Comparison of ENCODE assay signal across 7 mouse cellular contexts in the genomic region with DNA sequence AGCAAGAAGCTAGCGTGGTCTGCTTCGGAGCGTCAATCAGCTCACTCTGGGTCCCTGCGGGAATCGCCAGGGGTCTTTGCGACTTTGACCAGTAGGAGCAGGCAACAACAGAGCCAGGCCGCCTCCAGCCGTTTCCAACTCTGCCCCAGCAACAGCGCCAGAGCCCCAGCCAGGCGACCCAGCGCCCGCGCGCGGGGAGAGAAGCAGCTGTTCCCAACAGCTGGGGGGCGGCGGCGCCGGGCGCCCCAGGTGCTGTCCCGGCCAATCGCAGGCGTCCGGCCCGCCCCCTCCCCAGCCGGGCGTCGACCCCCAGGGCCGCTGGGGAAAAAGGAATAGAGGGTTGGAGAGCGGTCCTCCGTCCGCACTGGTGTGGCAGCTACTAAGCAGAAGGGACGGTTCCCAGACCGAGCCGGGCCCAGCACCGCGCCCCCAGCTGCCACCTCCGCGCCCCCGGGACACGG. TPM values are rescaled to one million over a fixed set of nuclear protein-coding genes. Genes with fewer than 3 reads are reported as not detected.
DNase-seq lines count a peak whose midpoint lies in the region; ATAC-seq lines count a peak whose summit lies in the region.

Gene Rbm24 (plus strand): TSS at position 294 of the 461 bp plus-strand sequence.

- no peaks in the 10 kb centered on the region for H3K9me3 ChIP-seq in forebrain, embryonic 16.5 days (ENCODE audit: control insufficient read depth, low read length)
- no peaks in the 10 kb centered on the region for H3K9me3 ChIP-seq in stomach, embryonic 14.5 days (ENCODE audit: control insufficient read depth, low read depth, low read length)

- peak within 1 kb of the TSS; percentile 98 for H3K4me2 ChIP-seq in forebrain, embryonic 16.5 days (ENCODE audit: low read length)
- H3K4me2 ChIP-seq in stomach, embryonic 14.5 days (replicated peaks; ENCODE audit: low read depth, low read length), result peak within 1 kb of the TSS; percentile 97

- H3K27me3 ChIP-seq in forebrain, embryonic 16.5 days (replicated peaks; ENCODE audit: control insufficient read depth, insufficient read depth, low read length), result no peaks in the 10 kb centered on the region
- H3K27me3 ChIP-seq in stomach, embryonic 14.5 days (ENCODE audit: control insufficient read depth, insufficient read depth, low read length), result no peaks in the 10 kb centered on the region

- intact Hi-C loops in heart, postnatal 25 days (cut with DNase I), result no loop called here
- intact Hi-C loops in left cerebral cortex, postnatal 14 days (cut with DNase I), result loop anchor here (10.0 kb wide), 1 partner anchor 247 kb away; the partner anchor contains the start of gene Fam8a1

- H3K4me3 ChIP-seq in forebrain, embryonic 16.5 days (replicated peaks; ENCODE audit: low read length), result peak within 1 kb of the TSS; percentile 68
- peak within 1 kb of the TSS; percentile 50 for H3K4me3 ChIP-seq in stomach, embryonic 14.5 days (ENCODE audit: low read depth, low read length)

- peaks cover 12% of the 10 kb centered on the region for H3K4me1 ChIP-seq in forebrain, embryonic 16.5 days (replicated peaks; ENCODE audit: control insufficient read depth, insufficient read depth, low read length)
- no peaks in the 10 kb centered on the region for H3K4me1 ChIP-seq in stomach, embryonic 14.5 days (ENCODE audit: control insufficient read depth, insufficient read depth, low read length)

- under 1% methylated on average over 40 of the region's 41 CpGs for WGBS in forebrain, embryonic 16.5 days
- under 1% methylated on average over 41 of the region's 41 CpGs for WGBS in stomach, embryonic 14.5 days

- no peaks in the 10 kb centered on the region; the same call in 1 of the 2 replicates for H3K36me3 ChIP-seq in forebrain, embryonic 16.5 days (ENCODE audit: control insufficient read depth, insufficient read depth)
- H3K36me3 ChIP-seq in stomach, embryonic 14.5 days (ENCODE audit: control insufficient read depth, insufficient read depth, low read length), result no peaks in the 10 kb centered on the region

- peak; percentile 56 to 87 for DNase-seq in adrenal gland, adult (ENCODE audit: inconsistent age in 2 of 2, low spot score in 1 of 2)
- DNase-seq in cerebellum, adult 11-12 months, result peak; percentile 14
- peak; percentile 34 for DNase-seq in heart, postnatal 25 days (ENCODE audit: low spot score)
- peak in 1 of 2 experiments; percentile 41 for DNase-seq in left cerebral cortex, postnatal 14 days (ENCODE audit: low spot score in 2 of 2)
- DNase-seq in mesoderm, embryonic 11.5 days (ENCODE audit: low read depth, low spot score), result peak; percentile 77

- H3K27ac ChIP-seq in forebrain, embryonic 16.5 days (ENCODE audit: low read length), result peak within 1 kb of the TSS; percentile 54
- H3K27ac ChIP-seq in stomach, embryonic 14.5 days (ENCODE audit: low read length), result no peak within 1 kb of the TSS

- peak; percentile 75 for ATAC-seq in forebrain, embryonic 16.5 days
- peak; percentile 82 for ATAC-seq in stomach, embryonic 14.5 days (ENCODE audit: insufficient number of reproducible peaks, insufficient read depth, low FRiP score, low read depth)

- peak within 1 kb of the TSS; percentile 62 for H3K9ac ChIP-seq in forebrain, embryonic 16.5 days (replicated peaks; ENCODE audit: low read depth, low read length)
- H3K9ac ChIP-seq in stomach, embryonic 14.5 days (replicated peaks; ENCODE audit: low read depth, low read length), result peak within 1 kb of the TSS; percentile 50

RNA-seq across cellular contexts. Expression of gene Rbm24, which starts in this region (rescaled TPM):
- 8.2 and 8.4 TPM in 2 replicates for polyA plus RNA-seq in forebrain, embryonic 16.5 days (2015; fragmentation: Nextera tagmentation; extraction: Ambion mirVana)
- total RNA-seq in heart, postnatal 25 days (2021), result 100 to 1,000 TPM; 188 to 202 TPM
- total RNA-seq in left cerebral cortex, postnatal 14 days (2021), result 10 to 100 TPM; 23.1 to 32.6 TPM
- 1.4 TPM in 2 replicates for polyA plus RNA-seq in stomach, embryonic 14.5 days (2014; fragmentation: Nextera tagmentation; extraction: Ambion mirVana)

Comparison
In these comparisons a context has a peak if more than half of its experiments do, and no peak if none do; other contexts are left out.
1. RNA of gene Rbm24 (total RNA-seq): 188 to 202 TPM in heart, postnatal 25 days; 23.1 to 32.6 TPM in left cerebral cortex, postnatal 14 days; every median in the first group is over 4 times any median in the second.